Mouse (Mus musculus) right cerebral cortex, postnatal 25 days (tissue): Measurements from ENCODE around the gene Actl6b.
"Not testable (repeated sequence)": the region's sequence is repeated elsewhere in the genome, so short reads cannot be mapped to it uniquely, and the experiment has no call there.

Source experiments
- DNase-seq: peaks from one replicate; pipeline ENCODE4 v3.0.0; 2022

Actl6b gene

DNA sequence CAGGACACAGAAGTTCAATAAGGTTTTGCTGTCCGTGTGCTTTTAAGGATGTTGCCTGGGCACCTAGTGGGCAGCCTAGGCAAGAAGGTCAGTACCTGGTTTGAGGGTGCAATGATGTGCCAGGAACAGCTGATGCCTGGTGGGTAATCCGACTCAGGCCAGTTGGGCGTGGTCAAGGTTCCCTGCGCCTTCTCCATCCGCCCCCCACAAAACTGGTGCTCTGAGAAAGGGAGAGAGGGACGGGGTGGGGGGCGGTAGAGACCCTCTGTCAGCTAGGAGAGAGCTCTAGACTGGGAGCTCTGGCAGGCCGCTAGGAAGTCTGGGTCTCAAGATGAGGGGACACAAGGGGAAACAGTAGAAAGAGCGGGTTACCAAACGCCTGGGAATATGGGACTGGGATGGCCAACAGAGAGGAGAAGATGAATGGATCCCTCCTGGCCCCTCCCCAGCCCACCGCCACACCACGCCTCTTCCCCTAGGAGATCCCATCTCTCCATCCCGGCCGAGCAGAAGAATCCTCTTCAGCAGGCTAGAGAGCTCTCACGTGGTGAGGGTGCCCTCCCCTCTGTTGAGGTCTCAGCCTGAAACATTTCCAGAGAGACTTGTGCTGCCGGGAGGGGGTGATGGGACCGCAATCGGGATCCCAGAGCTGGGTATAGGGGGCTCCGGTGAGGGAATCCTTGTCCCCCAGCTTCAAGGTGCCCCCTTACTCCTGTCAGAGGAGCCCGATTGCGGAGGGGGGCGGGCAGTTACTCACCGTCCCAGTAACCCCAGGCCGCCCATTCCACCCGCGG is 54.7 kb downstream of the Actl6b start:
- DNase-seq: no peak

DNA sequence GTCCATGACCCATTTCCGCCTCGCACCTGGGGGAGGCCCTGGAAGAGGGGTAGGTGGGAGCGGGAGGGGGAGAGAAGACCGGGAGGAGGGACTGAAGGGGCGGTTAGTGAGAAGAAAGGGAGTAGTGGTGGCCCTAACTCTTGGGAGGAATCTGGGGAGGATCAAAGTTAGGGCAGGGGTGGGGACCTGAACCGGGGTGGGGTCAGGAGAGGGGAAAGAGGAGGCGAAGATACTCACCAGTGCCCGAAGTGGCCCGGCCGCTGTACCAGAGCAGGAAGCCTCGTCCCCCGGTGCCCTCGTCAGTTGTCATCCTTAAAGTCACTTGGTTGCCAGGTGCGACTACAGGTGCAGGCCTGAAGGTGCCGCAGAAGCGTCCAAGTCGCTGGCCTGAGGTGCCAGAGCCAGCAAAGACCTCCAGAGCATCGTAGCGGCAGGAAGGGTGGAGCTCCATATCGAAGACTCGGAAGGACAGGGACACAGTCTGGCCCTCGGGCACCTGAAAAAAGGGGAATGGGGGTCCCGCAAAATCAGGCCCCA is 55.4 kb downstream of the Actl6b start:
- no peak for DNase-seq

GRCm38 (mm10) chr5:137609292-137609691 is 56.0 kb downstream of the Actl6b start:
- no peak for DNase-seq

DNA sequence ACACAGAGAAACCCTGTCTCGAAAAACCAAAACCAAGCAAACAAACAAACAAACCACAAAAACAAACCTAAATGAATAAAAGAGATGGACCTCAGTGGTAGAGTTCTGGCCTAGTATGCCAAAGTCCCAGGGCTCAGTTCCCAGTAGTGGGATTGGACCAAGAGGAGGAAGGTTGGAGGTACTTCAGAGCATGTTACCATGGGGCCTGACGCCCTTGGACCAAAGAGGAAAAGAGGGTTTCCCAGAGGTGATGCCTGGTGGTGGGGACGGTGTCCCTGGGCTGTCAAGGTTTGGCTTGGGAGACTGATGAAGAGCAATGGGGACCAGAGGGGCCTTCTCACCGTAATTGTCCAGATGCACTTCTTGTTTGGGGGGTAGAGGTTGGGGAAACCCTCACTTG is 56.7 kb downstream of the Actl6b start:
- no peak for DNase-seq

GRCm38 (mm10) chr5:137610548-137611244 is 57.4 kb downstream of the Actl6b start:
- no peak for DNase-seq

DNA sequence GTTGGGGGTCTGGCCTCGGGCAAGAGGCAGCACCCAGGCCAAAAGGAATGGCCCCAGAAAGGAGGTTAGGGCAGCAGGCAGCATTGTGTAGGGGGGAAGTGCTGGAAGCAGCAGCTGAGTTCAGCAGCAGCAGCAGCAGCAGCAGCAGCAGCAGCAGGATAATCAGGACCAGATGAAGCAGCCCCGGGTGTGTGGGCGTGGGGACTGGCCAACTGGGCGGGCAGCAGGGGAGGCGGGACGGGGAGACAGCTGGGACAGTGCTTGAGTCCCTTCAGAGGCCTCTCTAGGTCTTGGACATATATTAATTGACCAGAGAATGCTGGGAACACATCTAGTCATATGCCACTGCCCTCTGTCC is 57.9 kb downstream of the Actl6b start:
- no peak for DNase-seq

DNA sequence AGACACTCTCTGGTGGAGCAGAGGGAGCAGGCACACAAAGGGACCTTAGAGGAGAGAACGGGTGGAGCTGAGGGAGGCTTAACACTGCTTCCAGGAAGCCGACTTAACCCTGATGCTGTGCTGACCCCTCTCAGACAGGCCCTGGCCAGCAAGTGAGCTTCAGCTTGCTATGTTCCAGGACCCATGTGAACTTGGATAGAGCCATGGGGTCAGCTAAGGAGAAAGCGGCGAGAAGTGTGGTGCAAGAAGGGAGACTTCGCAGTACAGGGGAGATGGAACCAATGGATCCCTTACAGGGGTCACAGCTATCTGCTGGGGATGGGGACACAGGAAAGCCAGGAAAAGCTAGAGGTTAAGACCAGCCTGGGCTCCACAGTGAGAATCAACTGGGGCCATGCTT is 59.8 kb downstream of the Actl6b start:
- no peak for DNase-seq

DNA sequence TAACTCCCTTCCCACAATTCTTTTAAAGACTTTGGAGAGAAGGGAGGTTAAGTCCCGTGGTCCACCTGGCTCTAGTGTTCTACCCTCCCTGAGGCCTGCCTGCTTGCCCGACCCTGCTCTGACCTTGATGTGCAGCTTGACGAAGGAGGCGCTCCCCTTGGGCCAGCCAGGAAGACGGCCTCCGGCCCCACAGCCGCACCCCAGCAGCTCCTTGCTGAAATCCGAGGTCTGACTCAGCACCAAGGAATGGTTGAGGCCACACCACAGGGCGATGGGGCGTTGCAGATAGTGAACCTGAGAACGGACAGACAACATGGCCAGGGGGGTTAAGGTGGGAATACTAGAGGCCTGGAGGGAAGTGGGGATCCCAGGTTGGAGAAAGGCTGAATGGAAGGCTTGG is 60.2 kb downstream of the Actl6b start, which contains the start of gene Pcolce:
Gene Pcolce, minus strand, starts transcription at position 235 of the 400 bp plus-strand sequence.
- no peak for DNase-seq

- DNase-seq: not testable (repeated sequence)
Measured at GRCm38 (mm10) chr5:137614921-137615320, 61.6 kb downstream of the Actl6b start.

- DNase-seq: no peak
Measured at GRCm38 (mm10) chr5:137615347-137615746, 62.0 kb downstream of the Actl6b start.
